Mouse (Mus musculus) retina, postnatal 7 days (tissue): ENCODE data around the gene Tomm70a.

Experiments used
- DNase-seq: peaks from one replicate; pipeline ENCODE4 v3.0.0-alpha.2; 2012; ENCODE audit warnings: low read depth, low spot score

Gene Tomm70a

GRCm38 (mm10) chr16:57191214-57191613 lies 69.7 kb downstream of the Tomm70a start:
- DNase-seq = no peak

DNA sequence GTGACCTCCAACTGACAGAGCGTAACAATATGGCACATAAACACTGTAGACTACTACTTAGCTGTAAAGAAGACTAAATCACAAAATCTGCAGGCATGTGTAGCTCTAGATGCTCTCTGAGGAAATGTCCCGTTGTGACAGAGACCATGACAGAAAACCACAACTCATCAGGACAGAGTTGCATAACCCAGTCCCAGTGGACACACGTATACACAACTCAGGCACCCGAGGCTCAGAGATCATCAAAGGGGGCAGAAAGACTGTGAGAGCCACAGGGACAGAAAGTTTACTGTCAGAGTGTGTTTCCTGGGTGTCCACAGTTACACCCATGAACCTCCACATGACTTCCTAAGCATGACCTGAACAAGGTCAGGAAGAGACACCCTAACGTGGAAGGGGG lies 75.1 kb downstream of the Tomm70a start:
- DNase-seq = no peak

GRCm38 (mm10) chr16:57197281-57197680 lies 75.8 kb downstream of the Tomm70a start:
- DNase-seq = no peak
